Mouse (Mus musculus): ENCODE measurements around the gene Dnah11.

DNA sequence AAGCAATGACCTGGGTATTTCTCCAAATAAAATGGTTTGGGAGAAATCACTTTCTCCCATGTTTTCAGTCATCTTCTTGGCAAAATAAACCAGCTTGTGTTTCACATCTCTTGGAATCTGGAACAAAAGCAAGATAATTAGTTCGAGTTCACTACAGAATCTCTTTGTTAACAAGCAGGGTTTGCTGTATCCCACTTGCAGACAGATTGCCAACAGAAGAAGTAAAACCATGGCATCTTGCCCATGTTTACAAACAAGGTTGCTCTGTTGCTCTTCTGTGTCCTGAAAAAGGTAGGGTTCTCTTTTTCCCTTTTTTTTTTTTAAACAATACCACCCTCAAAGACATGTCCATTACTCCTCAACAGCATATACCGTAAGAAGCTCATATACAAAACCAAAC, 2.3 kb downstream of the Dnah11 start:
- TF ChIP-seq CTCF (IDR thresholded peaks at IDR 0.05; ENCODE audit: low read depth, low read length) (no peak), POLR2A (IDR thresholded peaks at IDR 0.05; ENCODE audit: borderline replicate concordance, low read depth, low read length) (no peak)

Data from bone marrow macrophage, adult 2 months (primary cell).